Comparison of ENCODE assay signal across 12 mouse cellular contexts in the genomic region with DNA sequence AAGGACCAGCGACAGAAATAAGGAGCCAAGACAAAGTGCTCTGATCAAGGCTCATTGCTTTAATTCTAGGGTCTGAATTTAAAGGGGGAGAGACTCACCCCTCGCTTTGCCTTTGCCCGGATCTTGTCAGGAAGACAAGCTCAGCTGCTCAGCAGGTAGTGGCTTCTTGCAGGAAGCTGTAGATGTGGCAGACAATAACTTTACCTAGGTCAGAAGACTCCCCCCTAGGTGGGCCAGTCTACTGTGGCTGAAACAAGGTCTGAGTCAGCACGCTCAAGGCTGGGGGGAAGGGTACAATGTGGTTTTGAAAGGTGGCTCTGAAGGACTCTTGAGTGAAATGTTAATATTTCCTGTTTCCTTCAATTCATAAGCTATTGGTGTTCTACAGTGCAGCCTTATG.
"Had no signal": no experiment of that assay in that cellular context is flagged by ENCODE, and none has a peak within 500 bp of the region (broad histone marks: within the 10 kb centered on the region; RNA-seq: fewer than 3 reads in every experiment).

No protein-coding gene starts in this region.

- DNase-seq: retina, postnatal 1 day; right cerebral cortex, adult 18-20 months; right cerebral cortex, postnatal 14 days; right cerebral cortex, postnatal 25 days; right cerebral cortex, postnatal 4 days; spleen, adult 18-20 months; thymus, adult 18-20 months; thymus, adult 2 months; thymus, postnatal 14 days; thymus, postnatal 25 days; thymus, postnatal 36 days; thymus, postnatal 4 days had no signal
